Comparison of ENCODE assay signal across 10 mouse cellular contexts in the genomic region with DNA sequence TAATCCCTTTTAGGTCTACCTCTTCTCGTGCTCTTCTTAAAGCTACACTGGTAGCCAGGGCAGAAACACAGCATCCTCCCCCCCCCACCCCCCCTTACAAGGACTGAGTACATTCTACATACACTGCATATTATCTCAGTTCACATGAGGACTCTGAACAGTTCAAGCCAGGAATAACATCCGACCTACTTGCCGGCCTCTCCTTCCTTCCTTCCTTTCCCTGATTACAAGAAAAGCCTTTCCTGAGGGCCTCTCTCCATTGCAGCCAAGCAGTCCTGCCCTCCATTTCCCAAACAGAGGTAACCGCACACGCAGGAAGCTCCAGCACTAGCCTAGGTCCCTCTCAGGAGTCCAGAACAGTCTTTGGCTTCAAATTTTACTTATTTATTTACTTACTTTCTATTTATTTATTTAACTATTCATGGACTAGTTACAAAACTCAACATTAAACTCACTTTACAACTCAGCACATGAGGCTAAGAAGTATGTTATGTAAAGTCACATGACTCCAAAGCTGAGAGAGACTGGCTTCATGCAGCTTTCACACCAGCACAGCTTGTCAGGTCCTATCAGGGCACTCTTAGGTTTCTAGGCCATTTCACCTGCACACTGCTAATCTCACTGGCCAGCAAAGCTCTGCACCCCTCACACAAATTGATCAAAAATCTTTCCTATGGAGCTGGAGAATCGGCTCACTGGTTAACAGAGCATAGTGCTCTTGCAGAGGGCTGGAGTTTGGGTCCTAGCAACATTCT.
A peak's percentile ranks its signal among the peaks of the same experiment; 100 is the strongest.
DNase-seq lines count a peak whose midpoint lies in the region; ATAC-seq and TF ChIP-seq lines count a peak whose summit lies in the region.
"Had no signal": no experiment of that assay in that cellular context is flagged by ENCODE, and none has a peak within 500 bp of the region (broad histone marks: within the 10 kb centered on the region; RNA-seq: fewer than 3 reads in every experiment).

No protein-coding gene starts in this region.

- no peaks in the 10 kb centered on the region for H3K36me3 ChIP-seq in liver, adult 2 months (ENCODE audit: control insufficient read depth, insufficient read depth, low read length)
- H3K36me3 ChIP-seq in heart, embryonic 13.5 days, result no peaks in the 10 kb centered on the region
- no peaks in the 10 kb centered on the region for H3K36me3 ChIP-seq in liver, embryonic 11.5 days (ENCODE audit: control insufficient read depth, insufficient read depth, low read length)

- TF ChIP-seq POLR2A in liver, adult 2 months (IDR thresholded peaks at IDR 0.05; ENCODE audit: extremely low read depth, insufficient read depth, low read length), result no peak

- no peaks in the 10 kb centered on the region for H3K27me3 ChIP-seq in liver, adult 2 months (ENCODE audit: control insufficient read depth, insufficient read depth, low read length)
- no peaks in the 10 kb centered on the region for H3K27me3 ChIP-seq in heart, embryonic 13.5 days (replicated peaks)
- H3K27me3 ChIP-seq in liver, embryonic 11.5 days (replicated peaks; ENCODE audit: control insufficient read depth, insufficient read depth, low read length), result no peaks in the 10 kb centered on the region

- peaks cover 18% of the 10 kb centered on the region for H3K4me1 ChIP-seq in liver, adult 2 months (ENCODE audit: control insufficient read depth, insufficient read depth, low read length)
- H3K4me1 ChIP-seq in heart, embryonic 13.5 days, result peaks cover 35% of the 10 kb centered on the region
- peaks cover 18% of the 10 kb centered on the region for H3K4me1 ChIP-seq in liver, embryonic 11.5 days (replicated peaks; ENCODE audit: control insufficient read depth, insufficient read depth, low read length)

- DNase-seq in liver, adult 2 months (ENCODE audit: extremely low read depth, low read depth, low spot score), result no peak
- DNase-seq in liver, result no peak
- peak; percentile 31 for DNase-seq in liver, embryonic 11.5 days (ENCODE audit: low spot score)
- peak; percentile 33 for DNase-seq in retina, postnatal 1 day
- DNase-seq in frontal cortex, postnatal 25 days (ENCODE audit: low spot score in 2 of 2), result no peak
- DNase-seq in testis, postnatal 14 days (ENCODE audit: low spot score), result no peak
- DNase-seq in spleen, adult 18-20 months, result no peak
- DNase-seq: thymus, postnatal 36 days had no signal

- 56% methylated on average over 6 of the region's 6 CpGs for WGBS in liver, adult 2 months
- WGBS in heart, embryonic 13.5 days, result 26% methylated on average over 6 of the region's 6 CpGs
- 45% methylated on average over 6 of the region's 6 CpGs for WGBS in liver, embryonic 11.5 days

- no peak overlapping the region for H3K4me3 ChIP-seq in liver, adult 2 months (ENCODE audit: insufficient read depth, low read depth, low read length)
- H3K4me3 ChIP-seq in heart, embryonic 13.5 days, result no peak overlapping the region
- H3K4me3 ChIP-seq in liver, embryonic 11.5 days (ENCODE audit: low read depth, low read length), result no peak overlapping the region

- H3K27ac ChIP-seq in liver, adult 2 months (replicated peaks; ENCODE audit: insufficient read depth, low read depth, low read length), result peak overlapping the region; percentile 69
- peak overlapping the region; percentile 53; the same call in 1 of the 2 replicates for H3K27ac ChIP-seq in heart, embryonic 13.5 days (replicated peaks)
- no peak overlapping the region for H3K27ac ChIP-seq in liver, embryonic 11.5 days (ENCODE audit: low read depth, low read length)
- H3K27ac ChIP-seq: hindbrain, embryonic 14.5 days had no signal

- ATAC-seq in heart, embryonic 13.5 days (ENCODE audit: extremely low read depth, insufficient number of reproducible peaks, low FRiP score, low TSS enrichment), result peak; percentile 31; the same call in 1 of the 2 replicates
- ATAC-seq in liver, embryonic 11.5 days (replicated peaks; ENCODE audit: low FRiP score), result no peak

- H3K4me2 ChIP-seq in heart, embryonic 13.5 days, result no peak overlapping the region; the same call in 1 of the 2 replicates
- no peak overlapping the region for H3K4me2 ChIP-seq in liver, embryonic 11.5 days
- H3K4me2 ChIP-seq: hindbrain, embryonic 14.5 days had no signal

- H3K79me2 ChIP-seq in liver, adult 2 months (ENCODE audit: control insufficient read depth, insufficient read depth, low read length), result peaks cover 21% of the 10 kb centered on the region; the same call in 1 of the 2 replicates

- TF ChIP-seq CTCF in liver, adult 2 months (IDR thresholded peaks at IDR 0.05; ENCODE audit: low read depth, low read length), result no peak

- H3K9ac ChIP-seq in liver, adult 2 months (ENCODE audit: low read depth, low read length), result no peak overlapping the region
- no peak overlapping the region for H3K9ac ChIP-seq in heart, embryonic 13.5 days
- no peak overlapping the region for H3K9ac ChIP-seq in liver, embryonic 11.5 days (ENCODE audit: low read depth, low read length)
- H3K9ac ChIP-seq: hindbrain, embryonic 14.5 days had no signal

- no peaks in the 10 kb centered on the region for H3K9me3 ChIP-seq in heart, embryonic 13.5 days
- H3K9me3 ChIP-seq in liver, embryonic 11.5 days (ENCODE audit: control insufficient read depth, low read length), result no peaks in the 10 kb centered on the region

Comparison
In these comparisons a context has a peak if more than half of its experiments do, and no peak if none do; other contexts are left out.
1. DNase-seq: peak in liver, embryonic 11.5 days (single experiment) and retina, postnatal 1 day (single experiment); none in liver, adult 2 months (single experiment), liver (single experiment), frontal cortex, postnatal 25 days (0 of 2), testis, postnatal 14 days (single experiment) and spleen, adult 18-20 months (0 of 2).